Mouse (Mus musculus) thymus, postnatal 36 days (tissue): Measurements from ENCODE around the gene Ugt1a5.
A peak's percentile ranks its signal among the peaks of the same experiment; 100 is the strongest.
"Not testable (repeated sequence)": the region's sequence is repeated elsewhere in the genome, so short reads cannot be mapped to it uniquely, and the experiment has no call there.

Experiments
- DNase-seq, 2 experiments: peaks; one replicate each; pipeline ENCODE4 v3.0.0; 2022; ENCODE audit warnings: mixed read lengths in 2 of 2

The Ugt1a5 gene

DNA sequence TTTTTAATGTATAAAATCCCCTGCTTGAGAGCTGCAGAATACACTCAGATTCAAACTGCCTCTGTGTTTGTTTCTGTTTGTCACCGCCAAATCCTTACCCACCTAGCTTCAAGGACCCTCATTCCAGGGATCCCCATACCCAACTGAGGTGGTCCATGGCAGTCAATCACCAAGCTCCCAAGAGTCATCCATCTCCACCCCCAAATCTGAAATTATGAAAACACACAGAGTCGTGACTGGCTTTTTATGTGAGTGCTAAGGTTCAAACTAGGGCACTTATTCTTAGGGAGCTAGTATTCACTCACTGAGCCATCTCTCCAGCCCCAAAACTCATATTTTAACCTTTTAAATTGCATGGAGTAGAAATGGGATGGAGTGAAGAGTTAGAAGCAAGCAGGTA is 59.5 kb downstream of the Ugt1a5 start:
- not testable (repeated sequence) for DNase-seq

DNA sequence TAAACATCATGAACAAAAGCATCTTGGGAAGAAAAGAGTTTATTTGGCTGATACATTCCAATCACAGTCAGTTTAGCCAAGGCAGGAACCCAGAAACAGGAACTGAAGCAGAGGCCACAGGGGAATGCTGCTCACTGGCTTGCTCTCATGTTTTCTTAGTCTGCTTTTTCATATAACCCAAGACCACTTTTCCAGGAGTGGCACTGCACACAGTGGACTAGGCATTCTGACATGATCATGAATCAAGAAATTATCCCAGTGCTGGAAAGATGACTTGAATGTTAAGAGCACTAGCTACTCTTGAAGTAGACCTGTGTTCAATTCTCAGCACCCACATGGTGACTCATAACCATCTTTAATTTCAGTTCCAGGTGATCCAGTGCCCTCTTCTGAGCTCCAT is 59.9 kb downstream of the Ugt1a5 start:
- DNase-seq = no peak

DNA sequence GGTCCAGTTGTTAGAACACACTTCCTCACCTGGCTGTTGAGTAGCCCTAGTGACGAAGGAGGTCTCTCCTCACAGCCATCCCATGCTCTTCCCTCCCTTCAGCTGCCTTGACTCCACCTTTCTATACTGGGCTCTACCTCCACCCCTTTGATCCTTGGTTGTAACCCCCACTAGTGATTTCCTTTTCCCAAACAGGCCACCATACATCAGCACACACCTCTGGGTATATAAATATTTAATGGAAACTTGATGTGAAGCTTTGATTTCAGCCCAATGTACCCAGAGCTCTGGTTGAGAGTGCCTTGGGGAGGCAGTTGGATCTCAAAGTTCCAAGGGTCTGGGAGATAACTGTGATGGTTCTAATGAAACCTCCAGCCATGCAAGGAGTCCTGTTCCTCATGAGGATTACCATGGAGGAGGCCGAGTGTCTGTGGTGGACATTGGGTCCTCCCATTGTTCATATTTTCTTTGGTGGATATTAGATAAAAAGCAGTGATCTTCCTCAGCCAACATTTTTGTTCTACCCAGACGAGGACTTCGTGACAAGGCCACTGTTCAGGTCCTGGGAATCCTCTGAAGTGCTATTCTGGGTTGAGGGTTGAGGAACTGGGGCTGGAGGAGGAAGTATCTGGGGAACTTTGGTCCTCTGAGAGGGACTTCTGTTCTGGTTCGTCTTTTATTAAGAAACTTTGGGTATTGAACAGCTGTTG is 61.0 kb downstream of the Ugt1a5 start, which contains the start of gene Mroh2a:
Gene Mroh2a, plus strand, starts transcription at position 317 of the 710 bp plus-strand sequence.
- DNase-seq = peak in 1 of 2 experiments; percentile 2

DNA sequence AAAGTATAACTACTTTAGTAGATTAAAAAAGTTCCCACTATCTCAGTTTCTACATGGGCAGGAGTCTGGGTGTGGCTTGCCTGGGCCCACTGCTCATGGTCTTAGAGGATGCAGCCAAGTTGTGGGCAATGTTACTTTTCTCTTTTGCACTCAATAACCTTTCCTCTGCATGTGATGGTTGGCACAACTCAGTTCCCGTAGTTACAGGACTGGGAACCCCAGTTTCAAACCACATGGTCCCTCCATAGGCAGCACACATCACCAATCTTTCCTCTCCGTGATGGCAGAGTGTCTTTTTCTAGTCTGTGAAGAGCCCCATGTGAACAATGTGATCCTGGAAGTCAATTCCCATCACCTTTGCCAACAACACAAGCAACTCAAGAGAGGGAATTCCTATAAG is 61.7 kb downstream of the Ugt1a5 start:
- peak in 1 of 2 experiments; percentile 3 for DNase-seq

DNA sequence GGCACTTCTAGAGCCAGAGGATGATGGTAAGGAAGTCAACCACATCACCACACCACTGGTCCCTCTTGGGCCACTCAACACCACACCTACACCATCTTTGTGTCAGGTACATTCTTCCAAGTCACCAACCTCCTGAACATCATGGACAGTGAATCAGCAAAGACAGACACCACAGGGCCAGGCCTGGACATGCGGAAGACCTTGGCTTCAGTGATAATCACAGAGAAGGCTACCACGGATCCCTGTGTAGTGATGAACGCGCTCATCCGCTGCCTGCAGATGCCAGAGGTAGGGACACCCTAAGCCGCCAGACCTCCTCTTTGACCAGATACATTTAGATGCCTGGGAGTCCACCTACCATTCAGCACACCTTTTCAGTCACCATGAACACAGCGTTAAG is 62.3 kb downstream of the Ugt1a5 start:
- peak; percentile 6 to 12 for DNase-seq

DNA sequence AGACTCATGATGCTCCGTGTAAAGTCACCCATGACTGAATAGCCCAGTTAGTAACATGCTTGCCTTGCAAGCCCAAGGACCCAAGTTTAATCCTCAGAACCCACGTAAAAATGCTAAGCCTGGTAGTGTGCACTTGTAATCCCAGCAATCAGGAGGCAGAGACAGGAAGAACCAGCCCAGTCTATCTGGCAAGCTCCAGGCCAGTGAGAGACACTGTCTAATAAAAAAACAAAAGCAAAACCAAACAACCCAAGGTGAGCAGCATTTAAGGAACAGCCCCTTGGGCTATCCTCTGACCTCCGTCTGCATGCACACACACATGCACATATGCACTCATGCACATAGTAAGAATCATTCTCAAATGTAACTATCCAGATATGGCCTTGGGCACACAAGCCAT is 63.8 kb downstream of the Ugt1a5 start:
- DNase-seq = peak in 1 of 2 experiments; percentile 4

DNA sequence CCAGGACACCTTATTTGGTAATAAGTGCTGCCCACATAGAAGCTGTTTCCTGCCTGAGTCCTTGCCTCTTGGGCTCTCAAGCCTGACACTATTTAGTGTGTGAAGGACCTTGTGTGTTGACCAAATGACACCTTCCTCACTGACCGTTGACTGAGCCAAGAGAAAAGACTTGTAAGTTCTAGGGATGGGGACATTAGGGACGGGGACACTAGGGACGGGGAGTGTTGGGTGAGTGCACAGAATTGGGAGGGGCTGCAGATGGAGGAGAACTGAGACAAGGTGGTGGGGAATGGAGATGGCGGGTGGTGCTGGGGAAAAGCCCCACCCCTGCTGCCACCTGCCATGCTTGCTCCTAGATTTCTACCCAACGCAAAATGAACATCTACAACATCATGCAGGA is 64.2 kb downstream of the Ugt1a5 start:
- DNase-seq = peak in 1 of 2 experiments; percentile 7

DNA sequence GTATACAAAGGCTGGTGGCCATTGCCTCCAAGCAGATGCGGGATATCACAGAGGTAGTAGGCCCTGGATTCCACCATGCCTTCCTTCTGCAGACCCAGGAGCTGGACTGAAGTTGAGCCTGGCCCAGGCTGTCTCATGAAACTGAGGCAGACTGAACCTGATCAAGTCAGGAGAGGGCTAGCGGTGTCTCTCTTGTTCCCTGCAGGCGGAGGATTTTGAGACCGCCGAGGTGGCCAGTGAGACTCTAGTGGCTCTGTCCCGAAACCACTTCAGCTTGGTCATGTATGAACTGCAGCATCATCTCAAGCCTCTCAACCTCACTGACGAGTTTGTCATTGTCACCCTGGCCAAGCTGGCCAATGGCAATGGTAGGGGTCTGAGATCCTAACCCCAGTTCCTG is 64.6 kb downstream of the Ugt1a5 start:
- no peak for DNase-seq

DNA sequence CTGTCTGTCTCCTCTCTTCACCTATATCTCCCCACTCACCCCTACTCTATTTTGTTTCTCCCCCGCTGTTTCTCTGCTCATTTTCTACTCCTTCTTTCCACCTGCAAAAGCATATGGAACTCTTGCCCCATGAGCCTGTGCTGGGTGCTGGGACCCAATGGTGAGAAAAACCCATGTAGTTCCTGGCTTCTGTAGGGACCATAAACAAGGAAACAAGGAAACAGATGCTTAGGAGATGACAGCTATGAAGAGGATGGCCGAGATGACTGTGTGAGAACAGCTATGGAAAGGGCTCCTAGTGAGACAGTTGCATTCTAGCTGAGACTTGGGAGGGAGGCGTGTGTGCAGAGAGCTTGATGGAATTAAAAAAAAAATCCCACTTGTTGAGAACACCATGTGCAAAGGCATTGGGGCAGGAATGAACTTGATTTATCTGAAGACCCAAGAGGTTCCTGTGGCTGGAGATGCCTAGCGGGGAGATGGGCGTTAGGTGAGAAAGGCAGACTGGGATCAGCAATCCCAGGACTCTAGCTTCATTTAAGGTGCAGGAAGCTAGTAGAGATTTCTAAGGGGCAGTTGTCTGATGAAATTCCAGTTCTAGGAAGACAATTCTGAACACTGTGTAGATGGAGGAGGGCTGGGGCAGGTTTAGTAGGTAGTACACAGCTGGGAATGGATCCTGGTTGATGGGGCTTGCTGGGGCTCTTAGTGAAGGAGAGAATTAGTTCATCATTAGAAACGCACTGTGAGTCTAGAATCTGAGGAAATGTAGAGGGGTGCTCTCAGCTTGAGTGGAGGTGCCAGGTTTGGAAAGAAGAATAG is 65.4 kb downstream of the Ugt1a5 start:
- DNase-seq = no peak

DNA sequence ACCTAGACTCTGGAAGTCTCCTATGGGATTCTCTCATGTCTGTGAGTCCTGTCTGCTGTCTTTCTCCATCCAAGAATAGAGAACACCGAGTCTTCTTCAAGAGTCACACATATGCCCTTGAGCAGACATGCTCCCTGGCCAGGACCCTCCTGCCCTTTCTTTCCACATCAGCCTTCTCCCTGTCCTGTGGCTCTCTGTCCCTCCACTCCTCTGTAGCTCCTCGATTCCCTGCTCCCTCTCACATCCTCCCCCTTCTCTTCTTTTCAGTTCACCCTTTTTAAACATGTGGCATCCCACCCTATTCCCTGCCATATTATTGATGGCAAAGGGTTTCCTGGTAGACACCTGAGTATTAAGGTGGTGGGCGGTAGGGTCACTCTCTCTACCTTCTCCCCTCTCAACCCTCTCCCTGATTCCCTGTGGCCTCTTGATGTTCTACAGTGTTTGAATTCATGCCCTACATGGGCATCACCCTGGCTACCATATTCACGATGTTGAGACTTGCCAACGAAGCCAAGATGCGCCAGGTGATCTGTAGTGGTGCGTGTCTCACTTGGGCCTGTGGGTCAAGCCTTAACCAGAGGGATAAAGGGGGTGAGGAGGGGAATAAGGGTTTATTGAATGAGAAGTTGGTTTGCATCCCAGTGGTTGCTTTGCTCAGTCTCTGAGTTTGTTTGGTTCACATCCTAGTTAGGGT is 66.1 kb downstream of the Ugt1a5 start:
- DNase-seq = no peak

DNA sequence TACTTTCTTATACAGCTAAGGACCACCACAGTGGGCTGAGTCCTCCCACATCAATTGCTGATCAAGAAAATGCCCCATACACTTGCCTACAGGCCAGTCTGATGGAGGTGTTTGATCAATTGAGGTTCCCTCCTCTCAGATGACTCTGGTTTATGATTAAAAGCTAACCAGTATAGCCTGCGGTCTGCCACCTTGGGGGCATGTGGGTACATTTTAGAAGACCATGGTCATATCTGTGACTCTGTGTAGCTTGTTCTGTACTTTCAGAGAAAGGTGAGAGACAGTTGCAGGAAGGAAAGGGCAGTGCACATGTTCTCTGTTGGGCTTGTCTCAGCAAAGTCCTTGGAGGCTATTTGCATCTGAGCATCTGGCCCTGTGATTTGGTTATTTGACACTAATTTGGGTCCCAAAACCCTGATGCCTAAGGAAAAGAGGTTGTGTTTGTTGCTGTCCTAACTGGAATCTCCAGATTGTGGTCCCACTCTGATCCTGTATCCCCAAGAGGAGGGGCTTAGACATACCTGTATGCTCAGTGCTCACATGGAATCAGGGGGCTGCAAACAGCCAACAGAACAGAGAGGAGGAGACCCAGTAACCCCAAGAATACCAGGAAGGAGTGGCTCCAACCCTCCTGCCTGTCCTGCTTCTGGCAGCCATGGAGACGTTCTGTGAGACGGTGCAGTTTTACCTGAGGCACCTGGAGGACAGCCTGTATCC is 67.0 kb downstream of the Ugt1a5 start:
- peak in 1 of 2 experiments; percentile 9 for DNase-seq

DNA sequence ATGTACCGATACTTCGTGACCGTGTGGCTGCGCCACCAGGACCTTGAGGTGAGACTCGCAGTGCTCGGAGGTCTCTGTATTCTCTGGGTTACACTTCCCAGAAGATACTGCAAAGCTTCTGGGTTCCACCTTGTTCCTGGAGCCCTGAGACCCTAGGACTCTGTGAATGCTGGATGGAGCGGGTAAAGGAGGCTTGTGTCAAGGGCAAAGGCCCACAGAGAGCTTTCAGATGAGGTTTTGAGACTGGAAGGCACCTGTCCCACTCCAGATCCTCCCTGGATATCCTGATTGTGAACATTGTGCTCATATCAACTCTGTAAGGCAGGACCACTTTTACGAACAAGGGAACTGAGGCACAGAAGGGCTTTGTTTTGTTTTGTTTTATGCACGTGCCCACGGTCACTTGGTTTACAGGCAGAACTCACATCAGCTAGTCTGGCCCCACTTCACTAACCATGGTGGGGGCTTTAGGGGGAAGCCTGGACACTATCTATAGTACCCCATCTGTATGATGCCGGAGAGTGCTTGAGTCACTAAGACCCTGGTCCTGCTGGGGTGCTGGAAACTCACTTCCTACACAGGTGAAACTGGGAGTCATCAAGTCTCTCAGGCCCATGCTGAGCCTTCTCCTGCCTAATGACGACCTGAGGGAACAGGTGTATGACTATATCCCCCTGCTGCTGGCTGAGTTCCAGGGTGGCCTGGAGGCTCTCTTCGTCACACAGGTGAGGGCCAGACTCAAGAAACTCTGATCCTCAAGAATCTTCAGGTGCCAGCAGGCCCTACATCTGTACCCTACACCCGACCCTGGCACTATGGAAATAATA is 67.8 kb downstream of the Ugt1a5 start:
- peak in 1 of 2 experiments; percentile 8 for DNase-seq

DNA sequence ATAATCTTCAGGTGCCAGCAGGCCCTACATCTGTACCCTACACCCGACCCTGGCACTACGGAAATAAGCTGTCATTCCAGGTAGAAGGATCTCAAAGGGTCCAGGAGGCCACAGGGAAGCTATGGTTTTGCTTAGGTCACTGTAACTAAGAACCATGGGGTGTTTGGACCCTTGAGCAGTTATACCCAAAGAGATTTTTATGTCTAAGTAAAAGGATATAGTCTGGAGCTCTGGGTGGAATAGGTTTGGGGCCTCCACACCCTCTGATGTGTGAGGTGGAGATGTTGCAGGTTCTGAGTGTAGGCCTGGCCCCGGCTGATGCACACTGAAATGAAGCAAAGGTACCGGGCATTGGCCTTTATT is 68.4 kb downstream of the Ugt1a5 start:
- no peak for DNase-seq

DNA sequence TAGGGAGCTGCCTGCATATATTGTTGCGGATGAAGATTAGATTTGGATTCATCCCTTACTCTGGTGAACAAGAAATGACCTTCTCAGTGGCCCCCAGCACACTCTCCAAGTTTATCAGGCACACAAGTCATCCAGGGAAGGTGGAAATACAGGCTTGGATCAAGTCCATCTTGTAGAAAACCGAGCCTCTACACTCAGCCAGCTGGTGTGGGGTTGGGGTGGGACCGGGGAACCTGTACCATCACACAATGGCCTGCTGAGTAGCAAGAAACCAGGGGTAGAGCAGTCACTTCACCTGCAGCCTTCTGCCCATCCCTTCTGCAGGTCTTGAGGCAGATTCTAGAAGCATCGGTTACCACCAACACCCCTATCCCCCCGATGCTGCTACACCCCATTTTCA is 68.8 kb downstream of the Ugt1a5 start:
- DNase-seq = no peak

DNA sequence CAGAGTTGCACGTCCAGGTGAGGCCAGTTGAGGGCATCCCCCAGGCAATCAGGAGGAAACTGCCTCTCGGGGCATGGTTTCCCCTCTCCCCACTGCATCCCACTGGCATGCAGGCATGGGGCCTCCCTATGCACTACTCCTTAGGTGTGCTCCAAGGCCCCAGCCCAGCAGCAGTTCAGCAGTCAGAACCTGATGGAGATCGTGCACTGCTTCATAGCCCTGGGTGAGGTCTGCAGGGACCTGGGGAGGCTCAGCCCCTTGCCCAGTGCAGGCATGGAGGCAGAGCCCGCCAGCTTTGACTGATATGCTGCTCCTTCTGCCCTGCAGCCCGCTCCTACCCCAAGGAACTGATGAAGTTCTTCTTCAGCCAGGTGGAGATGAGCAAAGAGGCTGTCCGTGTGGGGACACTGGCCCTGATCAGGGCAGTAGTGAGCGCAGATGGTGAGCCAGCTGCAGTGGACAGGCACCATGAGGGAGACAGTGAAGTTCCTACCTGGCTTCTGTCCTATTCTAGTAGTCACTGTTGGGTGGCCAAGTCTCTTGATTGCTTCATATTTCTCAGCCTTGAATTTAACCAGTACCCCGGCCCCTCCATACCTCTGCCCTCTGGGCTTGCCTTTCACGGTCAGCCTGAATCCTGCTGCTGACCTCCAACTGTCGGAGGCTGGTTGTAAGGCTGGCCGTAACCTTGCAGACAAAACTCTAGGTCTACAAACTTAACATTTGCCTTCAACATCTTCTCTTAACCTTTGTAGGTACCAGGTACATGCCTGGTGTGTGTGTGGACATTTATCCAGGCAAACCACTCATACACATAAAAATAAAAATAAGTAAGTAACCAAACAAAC is 69.5 kb downstream of the Ugt1a5 start:
- peak in 1 of 2 experiments; percentile 21 for DNase-seq

DNA sequence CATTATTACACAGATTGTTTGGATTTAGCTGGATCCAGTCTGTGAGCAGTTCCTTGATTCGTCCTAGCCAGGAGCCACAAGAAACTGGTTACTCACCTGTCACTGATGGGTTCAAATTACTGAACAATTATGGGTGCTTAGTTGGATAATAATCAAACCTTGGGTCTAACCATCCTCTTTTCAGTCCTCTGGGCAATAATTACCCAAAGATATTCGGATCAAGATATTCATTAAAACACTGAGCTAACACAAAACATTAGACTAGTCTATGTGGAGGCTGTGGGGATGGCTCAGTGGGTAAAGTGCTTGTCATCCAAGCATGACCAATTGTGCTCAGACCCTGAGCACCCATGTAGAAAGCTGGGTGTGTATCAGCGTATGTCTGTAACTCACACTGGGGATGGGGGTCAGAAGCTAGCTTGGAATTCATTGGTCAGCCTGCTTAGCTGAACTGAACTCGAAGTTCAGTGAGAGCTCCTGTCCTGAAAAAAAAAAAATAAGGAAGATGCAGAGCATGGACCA is 70.1 kb downstream of the Ugt1a5 start:
- no peak for DNase-seq

DNA sequence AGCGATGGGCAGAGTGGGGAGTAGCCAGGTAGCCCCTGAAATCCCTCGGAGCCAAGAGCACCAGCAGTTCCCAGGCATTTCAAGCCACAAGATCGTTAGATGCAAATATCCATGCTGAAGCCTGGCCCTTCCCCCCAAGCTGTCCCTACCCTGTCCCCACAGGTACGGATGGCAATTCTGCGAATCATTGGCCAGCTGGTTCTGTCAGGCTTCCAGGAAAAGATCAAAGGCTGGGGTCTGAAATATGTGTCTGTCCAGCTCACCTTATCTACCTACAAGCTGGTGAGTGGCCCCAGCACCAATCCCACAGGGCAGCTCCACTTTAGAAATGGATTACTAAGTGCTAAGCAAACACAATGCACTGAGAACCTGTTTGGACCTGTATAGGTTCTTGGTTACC is 71.5 kb downstream of the Ugt1a5 start:
- peak in 1 of 2 experiments; percentile 16 for DNase-seq

DNA sequence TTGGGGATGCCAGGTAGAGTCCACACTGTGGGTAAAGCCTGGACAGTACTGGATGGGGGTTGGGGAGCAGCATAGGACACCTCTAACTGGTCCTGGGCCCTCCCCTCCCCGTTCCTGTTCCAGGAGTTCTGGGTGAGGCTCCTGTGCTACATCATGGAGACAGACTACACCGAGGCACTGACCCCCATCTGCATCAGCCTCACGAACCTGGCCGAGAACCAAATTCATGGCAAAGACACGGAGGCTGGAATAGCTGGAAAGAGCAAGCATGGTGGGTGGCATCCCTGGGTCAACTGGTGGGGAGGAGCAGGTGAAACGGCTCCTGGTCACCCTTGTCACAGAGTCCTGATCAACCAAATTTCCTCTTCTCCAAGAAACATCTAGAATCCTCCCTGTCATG is 73.0 kb downstream of the Ugt1a5 start:
- DNase-seq = no peak

DNA sequence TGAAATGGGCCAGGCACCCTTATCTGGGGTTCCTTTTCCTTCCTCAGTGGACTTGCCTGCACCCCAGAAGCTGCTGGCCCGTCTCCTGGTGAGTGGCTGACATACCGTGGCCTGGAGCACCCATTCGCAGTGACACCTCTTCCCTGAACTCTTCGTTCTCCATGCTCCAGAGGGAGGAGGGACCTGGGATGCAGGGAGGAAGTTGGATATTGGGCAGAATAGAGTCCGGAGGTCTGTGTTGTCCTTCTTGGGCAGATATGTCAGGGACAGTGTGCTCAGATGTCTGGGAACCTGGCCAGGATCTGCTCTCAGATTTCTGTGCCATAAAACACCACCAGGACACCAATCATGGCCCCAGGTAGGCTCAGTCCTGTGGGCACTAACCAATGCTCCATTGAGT is 74.3 kb downstream of the Ugt1a5 start:
- no peak for DNase-seq

DNA sequence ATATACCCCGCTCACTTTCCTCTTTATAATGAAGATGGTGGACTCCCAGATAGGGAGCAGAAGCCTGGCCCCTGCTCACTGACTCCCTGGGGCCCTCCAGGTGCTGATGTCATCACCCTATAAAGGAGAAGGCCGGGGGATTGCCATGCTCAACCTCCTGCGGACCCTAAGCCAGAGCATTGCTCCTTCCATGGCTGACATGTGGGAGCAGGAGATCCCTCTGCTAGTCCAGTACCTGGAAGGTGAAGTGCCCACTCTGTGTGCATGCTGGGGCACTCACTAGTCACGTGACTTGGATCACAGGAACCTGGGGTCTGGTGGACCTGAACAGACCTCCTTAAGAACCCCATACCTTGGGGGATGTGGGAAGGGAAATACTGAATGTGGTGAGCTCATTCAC is 74.8 kb downstream of the Ugt1a5 start:
- DNase-seq = no peak

DNA sequence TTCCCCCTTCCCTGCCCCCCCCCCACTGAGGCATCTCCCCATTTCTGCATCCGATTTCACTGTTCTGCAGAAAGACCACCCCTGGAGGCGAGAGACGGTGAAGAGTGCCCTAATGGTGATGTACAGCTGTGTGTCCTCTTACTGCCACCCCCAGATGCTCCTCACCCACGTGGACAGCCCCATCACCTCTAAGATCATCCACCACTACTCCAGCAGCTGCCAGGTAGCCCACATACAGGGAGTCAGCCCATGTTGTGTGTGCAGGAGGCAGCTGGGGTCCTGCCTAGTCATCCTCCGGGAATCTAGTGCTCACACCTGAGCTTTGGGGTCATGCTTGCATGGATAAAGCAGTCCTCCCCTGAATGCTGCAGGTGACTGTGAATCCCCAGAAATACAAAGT is 78.0 kb downstream of the Ugt1a5 start:
- peak in 1 of 2 experiments; percentile 19 for DNase-seq
